Mouse (Mus musculus): ENCODE measurements around the gene Dnal4.
A peak's percentile ranks its signal among the peaks of the same experiment; 100 is the strongest.

Dnal4 gene

GRCm38 (mm10) chr15:79763601-79764246, 13.9 kb downstream of the Dnal4 start:
- no peak for DNase-seq (ENCODE audit: low read depth)

- DNase-seq (ENCODE audit: low read depth): no peak
Measured at GRCm38 (mm10) chr15:79763001-79763400, 14.6 kb downstream of the Dnal4 start.

GRCm38 (mm10) chr15:79760956-79761355, 16.7 kb downstream of the Dnal4 start:
- no peak for DNase-seq (ENCODE audit: low read depth)

DNA sequence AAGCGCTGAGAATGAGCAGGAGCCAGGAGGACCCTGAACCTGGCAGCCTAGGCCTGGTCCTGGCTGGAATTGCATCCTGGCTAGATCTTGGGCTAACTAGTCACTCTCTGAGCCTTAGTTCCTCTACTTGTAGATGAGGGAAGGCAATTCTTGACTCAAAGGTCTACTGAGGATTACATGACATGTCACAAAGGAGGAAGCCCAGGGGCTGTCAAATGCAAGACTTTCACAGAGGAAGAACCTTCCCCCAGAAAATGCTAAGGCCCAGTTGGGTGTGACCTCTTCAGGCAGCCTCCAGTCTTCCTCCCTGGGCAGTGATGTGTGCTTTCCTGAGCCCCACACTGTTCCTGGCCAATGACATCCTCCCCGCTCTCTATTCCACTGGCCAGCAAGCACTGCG, 20.5 kb downstream of the Dnal4 start:
- no peak for DNase-seq (ENCODE audit: low read depth)

GRCm38 (mm10) chr15:79755977-79756625, 21.5 kb downstream of the Dnal4 start:
- no peak for DNase-seq (ENCODE audit: low read depth)

GRCm38 (mm10) chr15:79755176-79755575, 22.5 kb downstream of the Dnal4 start:
- no peak for DNase-seq (ENCODE audit: low read depth)

DNA sequence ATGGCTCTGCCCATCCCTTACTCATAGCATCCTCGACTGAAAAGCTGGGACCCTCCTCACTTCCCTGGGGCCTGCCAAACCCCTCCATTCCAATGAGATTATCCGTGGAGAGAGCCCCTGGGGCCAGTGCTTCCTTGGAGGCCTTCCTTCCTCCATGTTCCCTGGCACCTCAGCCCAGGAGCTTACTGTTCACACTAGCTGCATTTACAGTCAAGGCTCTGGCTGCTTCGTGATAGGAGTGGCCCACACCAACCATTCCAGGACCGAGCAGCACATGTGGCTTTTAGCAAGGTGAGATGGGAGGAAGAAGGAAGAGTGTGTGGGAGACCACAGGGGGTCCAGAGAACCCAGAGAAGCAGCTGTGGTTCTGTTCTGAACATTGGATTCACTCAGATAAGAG, 23.8 kb downstream of the Dnal4 start:
- DNase-seq (ENCODE audit: low read depth): no peak

DNA sequence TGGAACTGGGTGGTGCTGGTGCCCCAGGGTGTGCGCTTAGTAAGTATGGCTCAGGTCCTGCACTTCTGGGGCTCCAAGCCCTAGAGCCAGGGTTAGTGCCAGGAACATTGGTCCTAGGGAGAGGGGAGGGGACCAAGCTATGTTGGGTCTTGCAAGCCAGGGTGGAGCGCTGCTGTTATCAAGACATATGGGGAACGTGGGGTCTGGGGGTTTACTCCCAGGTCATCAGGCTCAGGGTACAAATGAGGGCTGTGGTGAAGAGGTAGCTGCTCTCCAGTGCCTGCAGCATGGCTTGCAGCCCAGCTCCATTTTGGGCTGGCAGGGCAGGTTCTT, 24.3 kb downstream of the Dnal4 start:
- no peak for DNase-seq (ENCODE audit: low read depth)

GRCm38 (mm10) chr15:79752742-79753419, 24.8 kb downstream of the Dnal4 start:
- peak; percentile 82 for DNase-seq (ENCODE audit: low read depth)

DNA sequence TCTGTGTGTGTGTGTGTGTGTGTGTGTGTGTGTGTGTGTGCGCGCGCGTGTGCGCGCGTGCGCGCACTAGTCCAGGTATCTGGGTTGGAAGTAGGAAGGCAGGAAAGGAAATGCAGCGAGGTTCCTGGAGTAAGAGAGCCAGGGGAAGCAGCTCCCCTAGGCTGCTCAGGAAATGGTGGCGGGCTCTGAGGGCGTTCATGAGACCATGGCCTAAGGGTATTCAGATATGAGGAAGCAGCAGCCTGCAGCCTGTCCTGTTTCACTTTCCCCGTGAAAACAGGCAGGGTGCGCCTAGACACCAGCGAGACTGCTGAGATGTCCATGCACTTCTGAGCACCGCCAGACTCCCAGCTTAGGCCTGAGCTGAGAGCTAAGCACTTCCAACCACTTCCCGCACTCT, 25.9 kb downstream of the Dnal4 start:
- peak; percentile 18 for DNase-seq (ENCODE audit: low read depth)

DNA sequence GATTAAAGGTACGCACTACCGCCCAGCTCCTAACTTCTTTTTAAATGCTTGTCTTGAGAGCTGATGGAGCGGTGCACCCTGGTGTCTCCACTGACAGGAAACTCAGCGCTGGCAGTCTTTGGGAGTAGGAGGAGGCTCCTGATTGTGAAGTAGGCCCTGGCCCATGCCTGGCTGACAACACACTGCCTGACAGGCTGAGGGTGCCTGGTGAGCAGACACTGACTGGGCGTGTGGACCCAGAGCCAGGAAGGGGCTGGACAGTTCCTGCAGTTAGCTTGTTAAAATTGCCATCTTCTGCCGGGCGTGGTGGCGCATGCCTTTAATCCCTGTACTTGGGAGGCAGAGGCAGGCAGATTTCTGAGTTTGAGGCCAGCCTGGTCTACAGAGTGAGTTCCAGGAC, 27.4 kb downstream of the Dnal4 start:
- DNase-seq (ENCODE audit: low read depth): no peak

DNA sequence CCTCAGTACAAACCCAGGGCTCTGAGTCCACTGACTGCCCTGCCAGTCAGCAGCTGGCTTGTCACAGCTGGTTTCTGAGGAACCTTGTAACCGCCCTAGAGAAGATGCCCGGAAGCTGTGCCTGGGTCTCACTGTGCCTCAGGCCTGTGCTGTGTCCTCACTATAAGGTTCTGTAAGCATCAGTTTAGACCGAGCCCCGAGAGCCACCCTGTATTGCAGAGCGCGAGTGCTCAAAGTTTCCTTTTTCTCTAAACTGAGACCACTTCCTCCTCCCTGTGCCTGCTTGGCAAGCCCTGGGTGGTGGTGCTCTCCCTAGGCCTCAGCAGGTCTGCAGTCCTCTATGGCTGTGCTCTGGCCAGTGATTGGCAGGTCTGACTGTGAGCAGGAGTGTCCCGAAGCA, 28.5 kb downstream of the Dnal4 start:
- DNase-seq (ENCODE audit: low read depth): no peak

DNA sequence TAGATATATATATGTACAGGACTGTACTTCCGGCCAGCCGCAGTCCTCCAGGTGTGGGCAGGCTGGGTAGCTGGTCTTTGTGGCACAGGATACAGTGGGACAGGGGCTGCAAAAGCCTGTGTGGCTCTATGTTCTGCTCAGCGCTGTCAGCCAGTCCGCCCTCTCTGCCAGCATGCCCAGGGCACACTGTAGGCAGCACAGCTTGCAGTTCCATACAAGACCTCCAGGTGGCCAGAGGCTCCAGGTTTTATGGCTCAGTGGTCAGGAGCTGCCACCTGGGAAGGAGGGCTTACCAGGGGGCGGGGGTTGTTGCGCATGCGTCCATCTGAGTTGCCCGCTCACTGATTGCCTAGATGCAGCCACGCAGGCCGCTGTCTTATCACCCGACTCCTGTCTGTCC, 29.7 kb downstream of the Dnal4 start:
- no peak for DNase-seq (ENCODE audit: low read depth)

DNA sequence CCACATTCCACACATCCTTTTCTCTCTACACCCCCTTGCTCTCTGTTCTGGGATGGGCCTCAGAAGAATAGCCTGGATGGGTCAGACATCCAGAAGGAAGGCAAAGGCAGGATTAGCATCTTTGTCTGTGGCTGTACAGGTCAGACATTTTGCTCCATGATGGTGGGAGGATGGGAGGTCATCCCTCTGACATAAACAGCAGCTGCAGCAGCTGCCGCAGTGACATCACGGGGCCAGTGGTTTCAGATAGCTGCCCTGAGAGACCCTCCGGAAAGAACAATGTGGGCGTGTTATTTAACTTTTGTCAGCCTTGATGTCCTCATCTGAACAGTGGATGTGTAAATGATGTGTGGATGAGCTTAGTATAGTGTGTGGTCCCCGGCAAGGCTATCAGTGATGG, 31.8 kb downstream of the Dnal4 start:
- DNase-seq (ENCODE audit: low read depth): no peak

DNA sequence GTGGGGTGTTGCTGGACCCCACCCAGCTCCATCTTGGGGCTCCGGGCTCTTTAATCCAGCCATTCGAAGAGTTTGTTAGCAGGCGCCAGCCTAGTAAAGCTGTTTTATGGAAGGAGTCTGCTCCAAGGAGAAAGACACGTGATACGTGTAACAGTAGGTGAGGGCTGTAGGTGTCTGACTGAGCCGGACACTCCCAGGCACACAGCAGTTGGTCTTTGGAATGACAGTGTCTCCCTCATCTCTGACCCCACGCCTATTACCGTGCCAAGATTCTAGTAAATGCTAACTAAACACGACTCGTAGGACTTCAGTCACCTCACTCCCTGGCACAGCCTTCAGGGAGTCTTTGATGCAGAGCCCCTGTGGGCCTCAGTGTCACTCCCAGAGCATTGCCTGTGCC, 32.3 kb downstream of the Dnal4 start:
- DNase-seq (ENCODE audit: low read depth): no peak

- no peak for DNase-seq (ENCODE audit: low read depth)
Measured at GRCm38 (mm10) chr15:79744742-79745141, 32.9 kb downstream of the Dnal4 start.

- no peak for DNase-seq (ENCODE audit: low read depth)
Measured at GRCm38 (mm10) chr15:79744001-79744400, 33.6 kb downstream of the Dnal4 start.

DNA sequence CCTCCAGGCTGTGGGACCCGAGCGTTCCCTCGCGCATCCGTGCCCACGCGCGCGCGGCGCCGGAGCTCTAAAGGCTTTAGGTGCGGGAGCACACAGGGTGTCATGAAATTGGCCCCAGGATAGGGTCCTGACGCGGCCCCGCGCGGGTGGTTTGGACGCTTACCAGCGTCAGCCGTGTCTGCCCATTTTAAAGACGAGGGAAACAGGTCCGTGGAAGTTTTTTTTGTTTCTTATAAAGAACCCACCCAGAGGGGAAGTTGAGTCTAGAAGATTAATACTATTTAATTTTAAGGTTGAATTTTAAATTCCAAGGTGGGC, 35.0 kb downstream of the Dnal4 start:
- DNase-seq (ENCODE audit: low read depth): no peak

DNA sequence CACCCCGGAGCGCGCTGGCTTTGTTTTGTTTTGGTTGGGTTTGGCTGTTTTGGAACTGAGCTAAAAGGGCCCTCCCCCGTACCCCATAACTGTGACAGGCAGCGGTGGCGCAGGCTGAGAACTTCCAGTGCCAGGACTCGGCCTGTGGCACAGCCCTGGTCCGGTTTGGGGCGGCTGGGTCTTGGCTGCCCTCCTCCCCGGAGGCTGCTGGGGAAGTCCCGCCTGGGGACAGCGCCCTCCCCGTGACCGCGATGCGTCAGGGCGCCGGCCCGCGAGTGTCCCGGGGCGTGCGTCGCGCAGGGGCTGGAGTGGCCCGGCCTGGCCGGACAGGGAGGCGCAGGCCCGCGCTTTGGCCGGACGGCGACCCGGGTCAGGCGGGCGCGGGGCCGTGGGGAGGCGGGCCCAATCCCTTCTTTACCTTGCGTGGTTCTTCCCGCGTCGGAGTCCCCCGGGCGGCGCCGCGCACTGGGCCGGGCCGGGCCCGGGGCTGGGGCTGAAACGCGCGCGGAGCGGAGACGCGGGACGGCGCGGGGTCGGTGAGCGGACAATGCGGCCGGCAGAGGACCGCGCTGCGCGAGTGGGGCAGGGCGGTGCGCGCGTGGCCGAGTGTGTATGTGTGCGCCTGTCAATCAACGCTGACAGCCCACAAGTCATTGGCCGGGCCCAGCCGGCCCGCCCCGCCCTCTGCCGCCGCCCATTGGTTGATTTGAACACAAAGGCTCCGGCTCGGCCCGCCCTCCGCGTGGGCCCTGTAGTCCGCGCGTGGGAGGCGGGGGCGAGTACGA, 35.5 kb downstream of the Dnal4 start, which contains the start of gene Sun2:
Gene Sun2 (minus strand): TSS at position 616 of the 785 bp plus-strand sequence.
- peak; percentile 85 for DNase-seq (ENCODE audit: low read depth)

DNA sequence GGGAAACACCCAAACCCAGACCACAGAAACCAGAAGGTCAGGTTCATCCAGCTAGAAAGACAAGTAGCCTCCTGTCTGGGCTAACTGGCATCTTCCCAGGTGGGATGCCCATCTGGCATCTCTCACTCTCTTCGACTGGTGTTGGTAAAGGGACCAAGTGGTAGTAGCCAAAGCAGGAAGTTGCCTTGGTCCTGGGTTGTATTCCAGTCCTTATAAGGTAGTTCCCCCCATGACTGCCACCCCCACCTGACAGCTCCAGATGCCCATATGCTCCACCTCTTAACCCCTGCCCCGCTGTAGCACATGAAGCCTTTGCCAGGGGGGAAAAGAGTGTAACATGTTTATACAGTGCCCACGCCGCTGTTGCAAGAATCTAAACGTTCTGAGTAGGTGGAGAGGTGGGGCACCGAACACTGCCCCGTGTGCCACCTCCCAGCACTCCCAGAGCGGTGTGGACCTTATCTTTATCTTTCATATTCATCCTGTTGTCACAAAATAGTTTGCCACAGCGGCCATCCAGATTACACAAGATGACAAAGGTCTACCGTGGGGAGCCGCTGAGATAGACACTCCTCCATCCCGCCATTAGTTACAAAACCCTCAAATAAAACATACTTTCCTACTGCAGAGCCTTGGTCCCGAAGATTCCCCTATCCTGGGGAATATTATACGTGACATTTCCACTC, 36.3 kb downstream of the Dnal4 start:
- DNase-seq (ENCODE audit: low read depth): peak; percentile 92

- peak; percentile 76 for DNase-seq (ENCODE audit: low read depth)
Measured at GRCm38 (mm10) chr15:79740739-79741138, 36.9 kb downstream of the Dnal4 start.

DNA sequence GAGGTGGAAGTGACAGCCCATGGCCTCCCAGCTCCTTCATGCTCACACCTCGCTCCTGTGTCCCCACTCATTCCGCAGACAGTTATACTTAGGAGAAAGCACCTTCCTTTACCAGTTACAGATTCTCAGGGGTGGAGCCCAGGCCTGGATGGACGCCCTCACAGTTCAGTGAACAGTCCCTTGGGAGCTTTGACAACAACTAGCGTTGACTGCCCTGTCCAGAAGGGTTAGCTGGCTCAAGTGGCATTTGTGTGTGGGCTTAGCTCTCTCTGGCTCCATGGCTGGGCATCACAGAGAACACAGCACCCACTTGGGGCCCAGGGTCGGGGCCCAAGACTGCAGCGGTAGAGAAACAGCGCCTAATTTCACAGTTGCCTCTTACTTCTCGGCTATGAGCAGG, 43.3 kb downstream of the Dnal4 start:
- no peak for DNase-seq (ENCODE audit: low read depth)
